Mouse (Mus musculus) heart, postnatal 36 days (tissue): Measurements from ENCODE around the gene Hnrnpul2. TPM values are rescaled to one million over a fixed set of nuclear protein-coding genes. Genes with fewer than 3 reads are reported as not detected.

Source experiments
- total RNA-seq, 2 experiments: library from RNA; stranded (reverse); gene quantifications; 2 replicates each; pipeline ENCODE4 v1.2.3; 2021

The Hnrnpul2 gene
- total RNA-seq, 2 experiments from 2014 or later = 44.6 to 49.8 TPM

Other genes with a start within 250 kb of the Hnrnpul2 start
- gene Slc22a8, start 228.8 kb upstream of the Hnrnpul2 start, total RNA-seq = not detected
- not detected for gene Slc22a6, start 202.0 kb upstream of the Hnrnpul2 start, total RNA-seq
- gene Chrm1, start 156.2 kb upstream of the Hnrnpul2 start, total RNA-seq = not detected
- 10 to 100 TPM; 37.7 to 43.0 TPM for gene Slc3a2, start 96.6 kb upstream of the Hnrnpul2 start, total RNA-seq
- gene Wdr74, start 84.2 kb upstream of the Hnrnpul2 start, total RNA-seq = 10 to 100 TPM; 22.0 to 22.4 TPM
- gene 1700092M07Rik, start 79.3 kb upstream of the Hnrnpul2 start, total RNA-seq = not detected
- gene Stx5a, start 78.6 kb upstream of the Hnrnpul2 start, total RNA-seq = 10 to 100 TPM; 28.1 to 29.8 TPM
- 10 to 100 TPM; 36.7 to 37.6 TPM for gene Nxf1, start 62.9 kb upstream of the Hnrnpul2 start, total RNA-seq
- 100 to 1,000 TPM; 114 to 117 TPM for gene Tmem223, start 49.0 kb upstream of the Hnrnpul2 start, total RNA-seq
- 10 to 100 TPM; 16.5 to 18.0 TPM for gene Tmem179b, start 45.5 kb upstream of the Hnrnpul2 start, total RNA-seq
- gene Taf6l, start 33.6 kb upstream of the Hnrnpul2 start, total RNA-seq = 1 to 10 TPM; 5.6 to 7.9 TPM
- 10 to 100 TPM; 52.3 to 59.2 TPM for gene Polr2g, start 21.4 kb upstream of the Hnrnpul2 start, total RNA-seq
- gene Zbtb3, start 17.5 kb upstream of the Hnrnpul2 start, total RNA-seq = 1 to 10 TPM; 1.3 to 1.7 TPM
- gene Ttc9c, start 677 bp upstream of the Hnrnpul2 start, total RNA-seq = 10 to 100 TPM; 11.6 to 14.7 TPM
- gene AC129217.1, start 9.8 kb downstream of the Hnrnpul2 start, total RNA-seq = not detected
- 10 to 100 TPM; 22.0 to 25.2 TPM for gene Bscl2, start 17.5 kb downstream of the Hnrnpul2 start, total RNA-seq
- gene Gng3, start 19.2 kb downstream of the Hnrnpul2 start, total RNA-seq = not detected
- gene Lrrn4cl, start 30.8 kb downstream of the Hnrnpul2 start, total RNA-seq = 1 to 10 TPM; 4.0 to 4.9 TPM
- gene Ubxn1, start 51.5 kb downstream of the Hnrnpul2 start, total RNA-seq = 100 to 1,000 TPM; 122 to 130 TPM
- 10 to 100 TPM; 58.7 to 59.0 TPM for gene Uqcc3, start 60.9 kb downstream of the Hnrnpul2 start, total RNA-seq
- gene Lbhd1, start 63.7 kb downstream of the Hnrnpul2 start, total RNA-seq = 1 to 10 TPM; 1.7 to 3.4 TPM
- gene Gm49403, start 63.9 kb downstream of the Hnrnpul2 start, total RNA-seq = not detected
- gene 1810009A15Rik, start 68.8 kb downstream of the Hnrnpul2 start, total RNA-seq = 10 to 100 TPM; 18.7 to 20.4 TPM
- gene Gm49416, start 68.9 kb downstream of the Hnrnpul2 start, total RNA-seq = not detected
- gene Ints5, start 73.0 kb downstream of the Hnrnpul2 start, total RNA-seq = 10 to 100 TPM; 11.5 to 13.6 TPM
- gene Ganab, start 78.1 kb downstream of the Hnrnpul2 start, total RNA-seq = 10 to 100 TPM; 48.5 to 52.2 TPM
- gene B3gat3, start 100.4 kb downstream of the Hnrnpul2 start, total RNA-seq = 10 to 100 TPM; 34.5 to 37.6 TPM
- 10 to 100 TPM; 19.8 to 30.2 TPM for gene Rom1, start 109.3 kb downstream of the Hnrnpul2 start, total RNA-seq
- 10 to 100 TPM in 1 of 2 experiments, 1 to 10 TPM in 1; 9.5 to 11.0 TPM for gene Eml3, start 109.5 kb downstream of the Hnrnpul2 start, total RNA-seq
- 10 to 100 TPM; 33.2 to 38.5 TPM for gene Mta2, start 121.9 kb downstream of the Hnrnpul2 start, total RNA-seq
- gene Tut1, start 133.8 kb downstream of the Hnrnpul2 start, total RNA-seq = 1 to 10 TPM; 8.1 to 8.9 TPM
- 100 to 1,000 TPM; 246 to 250 TPM for gene Eef1g, start 147.0 kb downstream of the Hnrnpul2 start, total RNA-seq
- gene Ahnak, start 169.3 kb downstream of the Hnrnpul2 start, total RNA-seq = 100 to 1,000 TPM; 362 to 377 TPM